Mouse (Mus musculus) C2C12 (cell line): ENCODE data around the gene Tesk1.

Source experiments
- CEBPB ChIP-seq: IDR thresholded peaks from one replicate; pipeline ENCODE4 v1.6.1; 2011; ENCODE audit warnings: low read depth, mild to moderate bottlenecking, control low read depth, moderate library complexity
- CTCF ChIP-seq: IDR thresholded peaks from one replicate; pipeline ENCODE4 v1.5.1; 2011; ENCODE audit not compliant: control insufficient read depth, insufficient read depth, insufficient read length
- FOSL1 ChIP-seq: IDR thresholded peaks from one replicate; pipeline ENCODE4 v1.8.0; 2011; ENCODE audit warnings: mild to moderate bottlenecking, low read length; ENCODE audit not compliant: poor library complexity, insufficient read depth, severe bottlenecking
- MAX ChIP-seq: IDR thresholded peaks from one replicate; pipeline ENCODE4 v1.6.1; 2011; ENCODE audit warnings: mild to moderate bottlenecking, control low read depth
- MYOD1 ChIP-seq: IDR thresholded peaks from one replicate; pipeline ENCODE4 v1.6.1; 2011; ENCODE audit warnings: low read depth; ENCODE audit not compliant: control insufficient read depth, insufficient read length
- MYOG ChIP-seq: IDR thresholded peaks from one replicate; pipeline ENCODE4 v1.6.1; 2011; ENCODE audit not compliant: control insufficient read depth, insufficient read length; ENCODE audit errors: extremely low read depth
- USF1 ChIP-seq: IDR thresholded peaks from one replicate; pipeline ENCODE4 v1.6.1; 2011; ENCODE audit warnings: low read depth, mild to moderate bottlenecking, control low read depth, moderate library complexity

- TF ChIP-seq CTCF (no peak), MAX (no peak), USF1 (no peak), MYOD1 (no peak), MYOG (no peak), CEBPB (no peak), FOSL1 (no peak)
Observed at GRCm38 (mm10) chr4:43465935-43466334, 24.2 kb downstream of the Tesk1 start.
